Mouse (Mus musculus): Measurements from ENCODE around the gene Sorcs2.

The Sorcs2 gene

DNA sequence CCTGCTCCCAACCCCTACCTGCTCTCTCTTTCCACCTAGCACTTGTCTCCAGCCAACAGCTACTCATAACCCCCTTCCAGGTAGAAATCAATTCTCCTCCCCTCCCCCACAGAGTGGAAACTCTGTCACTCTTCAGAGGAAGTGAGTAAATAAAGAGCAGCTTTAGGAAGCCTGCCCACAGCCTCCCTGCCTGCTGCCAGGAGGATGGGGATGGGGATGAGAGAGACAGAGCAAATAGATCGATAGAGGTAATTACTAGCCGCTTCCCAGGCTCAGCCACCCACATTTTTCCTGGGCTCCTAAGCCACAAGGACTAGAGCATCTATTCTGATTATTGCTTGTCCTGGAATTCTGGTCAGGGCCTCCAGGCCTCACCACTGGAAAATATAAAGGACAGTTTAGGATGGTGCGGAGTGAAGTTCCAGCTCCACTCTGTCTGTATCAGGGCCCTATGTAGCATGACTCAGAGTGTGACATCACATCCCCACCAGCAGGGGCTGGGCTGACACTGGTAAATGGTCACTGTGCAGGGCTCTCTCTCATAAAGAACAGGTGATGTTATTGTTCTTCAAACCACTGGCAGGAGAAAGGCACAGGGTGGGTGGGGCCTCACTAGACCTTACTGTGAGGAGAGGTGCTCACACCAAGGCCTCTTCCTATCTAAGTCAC, 261.9 kb downstream of the Sorcs2 start:
- in situ Hi-C loops (cut with MboI, MseI) = no loop called here

GRCm38 (mm10) chr5:36134302-36134701, 263.6 kb downstream of the Sorcs2 start:
- in situ Hi-C loops (cut with MboI, MseI) = no loop called here

DNA sequence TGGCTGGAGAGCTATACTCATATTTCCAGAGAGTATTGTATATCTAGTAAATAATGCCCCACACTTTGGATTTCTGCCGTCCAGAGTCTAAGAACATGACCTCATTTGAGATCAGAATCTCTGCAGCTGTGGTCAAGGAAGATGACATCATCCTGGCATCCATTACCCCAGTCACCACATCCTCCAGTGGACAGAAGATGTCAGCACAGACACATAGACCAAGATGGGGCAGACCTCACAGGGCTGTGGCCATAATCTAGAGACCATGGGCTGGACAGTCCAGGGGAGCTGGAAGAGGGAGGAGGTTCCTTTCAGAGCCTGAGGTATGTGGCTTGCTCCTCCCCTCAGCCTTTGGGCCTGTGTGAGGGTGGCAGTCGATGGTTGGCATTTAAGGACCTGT, 264.0 kb downstream of the Sorcs2 start:
- in situ Hi-C loops (cut with MboI, MseI) = no loop called here

DNA sequence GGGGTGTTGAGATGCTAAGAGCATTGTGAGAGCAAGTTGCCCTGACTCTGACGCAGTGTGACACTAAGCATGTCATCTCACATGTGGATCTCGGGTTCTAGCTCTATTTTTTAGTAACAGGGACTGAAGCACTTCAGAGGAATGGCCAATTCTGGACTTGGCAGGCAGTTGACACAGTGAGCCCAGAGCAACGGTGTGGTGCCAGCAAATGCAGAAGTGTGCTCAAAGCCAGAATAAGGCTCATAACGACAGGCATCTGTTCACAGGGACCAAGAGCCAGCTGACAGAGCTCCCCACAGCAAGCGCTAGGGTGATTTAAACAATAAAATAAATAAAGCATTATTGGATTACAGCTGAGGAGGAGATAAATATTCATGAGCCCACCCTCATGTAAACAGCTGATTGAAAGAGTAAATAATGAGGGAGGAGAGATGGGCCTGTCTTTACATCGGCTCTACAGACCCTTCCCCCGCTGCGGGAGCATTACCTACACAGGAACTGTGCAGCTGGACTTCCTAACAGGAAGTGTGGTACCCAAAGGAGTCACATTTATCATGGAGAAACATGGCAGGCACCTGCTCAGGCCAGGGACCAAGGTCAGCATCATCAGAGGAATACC, 267.4 kb downstream of the Sorcs2 start:
- in situ Hi-C loops (cut with MboI, MseI) = no loop called here

DNA sequence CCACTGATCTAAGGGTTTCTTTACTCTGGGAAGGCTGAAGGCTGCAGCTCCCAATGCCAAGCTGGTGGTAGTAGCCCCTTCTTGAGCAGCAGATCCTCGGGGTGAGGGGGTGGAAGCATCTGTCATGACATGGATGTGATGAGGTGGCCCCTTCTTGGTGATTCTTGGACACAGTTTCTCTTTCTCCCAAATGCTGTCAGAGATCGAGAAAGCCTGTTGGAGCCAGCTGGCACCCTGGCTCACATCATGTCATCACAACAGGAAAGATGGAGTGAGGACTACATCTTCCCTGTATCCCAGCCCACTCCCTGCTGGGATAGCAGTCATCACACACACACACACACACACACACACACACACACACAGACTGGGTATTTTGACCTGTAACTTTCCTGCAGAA, 268.3 kb downstream of the Sorcs2 start:
- in situ Hi-C loops (cut with MboI, MseI) = no loop called here

- in situ Hi-C loops (cut with MboI, MseI) = no loop called here
Observed at GRCm38 (mm10) chr5:36128513-36128912, 269.4 kb downstream of the Sorcs2 start.

GRCm38 (mm10) chr5:36124993-36125392, 272.9 kb downstream of the Sorcs2 start:
- in situ Hi-C loops (cut with MboI, MseI) = no loop called here

DNA sequence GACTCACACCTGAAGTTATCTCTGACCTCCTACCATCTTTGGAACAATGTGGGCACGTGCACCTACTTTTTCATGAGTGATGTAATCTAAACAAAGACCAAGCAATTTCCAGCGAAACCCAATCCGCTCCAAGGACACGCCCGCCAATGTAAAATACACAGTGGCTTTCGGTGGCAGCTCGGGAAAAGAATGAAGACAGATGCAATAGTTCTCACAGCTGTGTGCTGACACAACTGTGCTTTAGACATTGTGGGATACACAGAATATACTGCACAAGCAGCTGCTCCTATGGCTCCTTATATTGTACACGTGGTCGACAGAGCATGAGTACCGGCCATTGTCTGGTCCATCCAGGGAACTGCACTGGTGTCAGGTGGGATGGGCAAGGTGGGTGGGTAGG, 275.0 kb downstream of the Sorcs2 start:
- in situ Hi-C loops (cut with MboI, MseI) = no loop called here

DNA sequence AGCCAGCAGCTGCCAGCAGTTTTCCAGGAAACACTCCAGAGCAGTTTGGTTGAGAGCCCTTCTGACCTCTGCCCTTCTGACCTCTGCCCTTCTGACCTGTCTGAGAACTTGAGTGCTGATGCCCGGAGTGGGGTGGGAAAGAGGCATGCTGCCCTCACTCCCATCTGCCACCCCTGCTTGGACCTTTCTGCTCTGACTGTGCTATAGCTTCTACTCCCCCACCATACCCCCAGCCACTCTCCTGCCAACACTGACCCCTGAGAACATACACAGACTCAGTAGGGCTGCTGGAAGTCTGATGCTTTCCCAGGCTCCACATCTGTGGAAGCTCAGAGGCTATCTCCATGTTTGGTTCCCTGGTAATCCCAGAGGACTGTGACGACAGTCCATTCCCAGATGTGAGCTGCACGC, 277.0 kb downstream of the Sorcs2 start:
- in situ Hi-C loops (cut with MboI, MseI) = no loop called here

DNA sequence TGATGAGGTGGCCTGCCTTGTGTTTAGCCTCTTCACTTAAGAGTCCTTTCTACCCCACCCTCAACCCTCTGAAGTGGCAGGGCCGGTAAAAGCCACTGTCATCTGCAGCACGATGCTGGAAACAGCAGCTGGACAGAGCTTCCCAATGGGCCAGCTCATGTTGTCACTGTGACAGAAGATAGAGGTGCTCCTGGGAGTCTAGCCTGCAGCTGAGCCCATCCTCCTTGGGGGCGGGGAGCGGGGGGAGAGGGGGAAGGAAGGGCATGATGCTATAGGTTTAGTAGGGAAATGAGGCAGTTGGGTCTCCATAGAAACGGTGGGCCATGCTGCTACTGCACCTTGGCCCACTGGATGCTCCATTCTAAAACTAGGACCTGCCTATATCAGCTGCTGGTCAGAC, 279.9 kb downstream of the Sorcs2 start:
- in situ Hi-C loops (cut with MboI, MseI) = no loop called here

DNA sequence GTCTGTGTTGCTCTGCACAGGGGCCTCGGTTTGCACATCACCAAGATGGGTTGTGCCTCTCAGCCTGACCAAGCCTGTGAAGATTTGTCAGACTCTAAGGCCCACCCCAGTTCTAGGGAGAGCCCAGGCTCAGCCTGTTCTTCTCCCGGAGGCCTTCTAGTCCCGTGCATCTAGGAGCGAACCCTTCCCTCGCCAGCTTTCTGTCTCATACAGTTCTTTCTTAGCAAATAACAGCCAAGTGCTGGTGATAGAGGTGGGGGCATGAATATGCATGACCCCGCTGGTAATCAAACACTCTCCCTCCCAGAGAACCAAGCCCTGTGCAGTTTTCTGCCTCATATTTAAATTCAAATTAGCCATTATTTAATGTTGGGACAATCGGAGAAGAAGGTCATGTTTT, 282.4 kb downstream of the Sorcs2 start:
- in situ Hi-C loops (cut with MboI, MseI) = no loop called here

GRCm38 (mm10) chr5:36113696-36114095, 284.2 kb downstream of the Sorcs2 start:
- in situ Hi-C loops (cut with MboI, MseI) = no loop called here

- in situ Hi-C loops (cut with MboI, MseI) = no loop called here
Observed at GRCm38 (mm10) chr5:36112696-36113095, 285.2 kb downstream of the Sorcs2 start.

GRCm38 (mm10) chr5:36111516-36111915, 286.4 kb downstream of the Sorcs2 start:
- in situ Hi-C loops (cut with MboI, MseI) = no loop called here

DNA sequence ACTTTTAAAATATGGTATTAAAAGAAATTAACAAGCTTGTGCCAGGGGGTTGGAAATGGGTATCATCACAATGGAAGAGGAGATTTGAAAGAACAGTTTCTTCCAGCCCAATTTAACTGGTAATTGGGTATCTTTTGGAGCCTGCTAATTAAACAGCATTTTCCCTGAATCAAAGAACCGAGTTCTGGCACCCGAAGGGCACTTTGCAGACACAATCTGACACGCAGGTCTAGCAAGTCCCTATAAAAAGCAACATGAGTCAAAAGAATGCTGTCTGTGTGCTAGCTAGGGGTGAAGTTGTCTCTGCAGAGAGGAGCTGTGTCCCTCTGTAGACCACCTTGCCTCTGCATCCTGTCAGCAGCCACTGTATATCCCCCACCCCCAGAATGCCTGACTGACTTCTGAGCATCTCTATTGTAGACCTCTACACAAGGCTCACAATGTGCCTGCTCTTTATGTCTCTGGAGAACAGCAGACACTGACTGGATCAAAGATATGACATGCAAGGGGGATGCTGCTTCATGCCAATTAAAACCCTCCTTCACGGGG, 289.5 kb downstream of the Sorcs2 start:
- in situ Hi-C loops (cut with MboI, MseI) = no loop called here

DNA sequence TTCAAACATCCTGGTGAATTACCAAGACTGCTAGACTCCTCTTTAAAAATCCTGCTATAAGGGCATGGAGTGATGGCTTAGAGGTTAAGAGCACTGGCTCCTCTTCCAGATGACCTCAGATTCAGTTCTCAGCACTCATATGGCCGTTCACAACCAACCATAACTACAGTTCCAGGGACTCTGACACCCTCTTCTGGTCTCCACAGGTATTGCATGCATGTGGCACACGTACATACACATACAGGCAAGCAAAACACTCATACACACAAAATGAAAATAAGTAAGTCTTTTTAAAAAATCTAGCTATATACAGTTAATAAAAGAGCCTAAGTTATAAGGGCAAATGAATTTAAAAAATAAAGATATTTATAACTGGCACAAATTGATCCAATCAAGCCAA, 294.5 kb downstream of the Sorcs2 start:
- in situ Hi-C loops (cut with MboI, MseI) = no loop called here

DNA sequence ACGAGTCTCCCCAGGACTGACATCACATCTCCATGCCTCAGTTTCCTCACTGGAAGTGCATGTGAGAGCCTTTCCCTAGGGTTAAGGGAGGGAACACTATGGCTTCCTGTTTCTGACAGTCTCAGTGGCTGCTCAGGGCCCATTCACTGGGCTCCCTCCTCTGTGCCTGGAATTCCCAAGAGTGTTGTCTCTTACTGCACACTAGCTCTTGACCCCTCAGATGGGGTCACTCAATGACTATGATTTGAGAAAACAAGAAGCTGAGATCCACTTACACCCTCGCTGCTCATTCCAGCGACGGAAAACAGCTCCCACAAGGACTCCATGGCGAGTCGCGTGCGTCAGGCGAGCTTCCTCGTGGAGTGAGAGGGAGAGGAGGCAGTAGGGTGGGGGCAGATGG, 296.8 kb downstream of the Sorcs2 start:
- in situ Hi-C loops (cut with MboI, MseI) = no loop called here

DNA sequence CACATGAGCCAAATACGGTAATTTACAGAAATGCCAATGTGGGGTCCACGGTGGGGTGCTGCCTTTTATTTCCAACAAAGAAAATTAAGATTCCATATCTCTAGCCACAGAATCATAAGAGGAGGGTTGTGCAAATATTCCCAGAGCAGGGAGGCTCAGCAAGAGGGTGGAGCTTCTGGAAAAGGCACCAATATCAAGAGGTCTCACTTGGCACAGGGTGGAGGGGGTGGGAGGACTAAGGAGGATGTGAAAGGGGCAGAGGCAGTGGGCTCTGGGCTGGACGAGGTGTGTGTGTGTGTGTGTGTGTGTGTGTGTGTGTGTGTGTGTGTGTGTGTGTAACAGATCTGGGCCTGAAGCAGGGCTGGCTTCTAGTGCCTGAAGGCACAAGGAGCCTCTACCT, 297.5 kb downstream of the Sorcs2 start:
- in situ Hi-C loops (cut with MboI, MseI) = no loop called here

- in situ Hi-C loops (cut with MboI, MseI) = no loop called here
Observed at GRCm38 (mm10) chr5:36099662-36100061, 298.3 kb downstream of the Sorcs2 start.

DNA sequence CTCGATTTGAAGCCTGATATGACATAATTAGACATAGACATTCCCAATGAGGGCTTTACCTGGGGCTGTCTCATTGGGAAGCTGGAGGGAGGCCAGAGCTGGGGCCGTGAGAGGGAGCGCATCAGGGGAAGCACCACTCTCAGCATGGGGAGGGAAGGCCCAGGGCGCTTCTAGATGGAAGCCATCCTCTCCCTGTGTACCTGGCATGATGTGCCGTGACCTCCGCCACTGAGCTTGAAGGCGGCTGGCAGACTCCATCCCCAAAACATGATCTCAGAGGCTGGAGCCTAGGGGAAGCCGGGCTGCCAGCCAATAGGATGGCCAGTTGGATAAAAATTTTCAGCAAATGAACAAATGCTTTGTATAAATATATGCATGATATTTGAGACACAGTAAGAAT, 301.9 kb downstream of the Sorcs2 start:
- in situ Hi-C loops (cut with MboI, MseI) = no loop called here

GRCm38 (mm10) chr5:36090036-36090435, 307.9 kb downstream of the Sorcs2 start:
- in situ Hi-C loops (cut with MboI, MseI) = no loop called here

- in situ Hi-C loops (cut with MboI, MseI) = no loop called here
Observed at GRCm38 (mm10) chr5:36089243-36089642, 308.7 kb downstream of the Sorcs2 start.

DNA sequence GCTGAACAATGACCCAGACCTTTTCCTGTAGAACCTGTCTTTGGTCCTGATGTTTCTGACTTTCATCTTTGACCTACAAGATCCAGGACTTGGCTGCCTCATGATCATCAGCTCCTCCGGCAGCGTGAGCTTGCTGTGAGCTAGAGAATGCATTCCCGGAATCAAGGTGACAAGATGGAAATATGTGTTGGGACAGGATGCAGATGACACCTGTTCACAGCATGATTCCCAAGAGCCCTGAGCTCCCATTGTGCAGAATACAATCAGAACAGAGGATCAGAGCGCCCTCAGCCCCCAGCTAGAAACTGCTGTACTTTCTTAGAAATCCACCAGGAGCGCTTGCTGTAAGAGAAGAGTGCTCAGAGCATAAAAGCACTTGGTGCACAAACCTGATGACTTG, 311.0 kb downstream of the Sorcs2 start:
- in situ Hi-C loops (cut with MboI, MseI) = no loop called here
